Mouse (Mus musculus) G1E (cell line): ENCODE results near the gene Chd4. TPM values are rescaled to one million over a fixed set of nuclear protein-coding genes. Genes with fewer than 3 reads are reported as not detected.

Experiments
- ATAC-seq: 2 replicates; pipeline ENCODE4 v1.8.0; 2016; ENCODE audit warnings: mild to moderate bottlenecking; ENCODE audit not compliant: insufficient number of reproducible peaks, poor library complexity, low FRiP score, severe bottlenecking; ENCODE audit errors: extremely low read depth
- DNase-seq: peaks from one replicate; pipeline ENCODE4 v3.0.0; 2012; ENCODE audit warnings: low spot score
- H3K27me3 ChIP-seq: 2 replicates; pipeline ENCODE4 v1.6.1; 2012; ENCODE audit warnings: mild to moderate bottlenecking, low read length, inconsistent platforms; ENCODE audit not compliant: insufficient read depth
- H3K36me3 ChIP-seq: replicated peaks from 2 replicates; pipeline ENCODE3; 2012; ENCODE audit warnings: mild to moderate bottlenecking, inconsistent platforms
- H3K4me1 ChIP-seq: 2 replicates; pipeline ENCODE4 v1.6.1; 2012; ENCODE audit warnings: low read depth, low read length, inconsistent platforms, mixed read lengths; ENCODE audit not compliant: insufficient read depth
- H3K4me3 ChIP-seq: 2 replicates; pipeline ENCODE4 v1.5.1; 2012; ENCODE audit warnings: low read depth, mild to moderate bottlenecking, inconsistent platforms, low read length, moderate library complexity, mixed read lengths
- H3K9me3 ChIP-seq: replicated peaks from 2 replicates; pipeline ENCODE4 v1.6.1; 2012; ENCODE audit warnings: inconsistent platforms
- CTCF ChIP-seq: IDR thresholded peaks from 2 replicates; pipeline ENCODE4 v1.5.1; 2012; ENCODE audit warnings: low read depth, low read length, inconsistent platforms, mixed read lengths
- GATA1 ChIP-seq: IDR thresholded peaks from 2 replicates; pipeline ENCODE4 v1.6.1; 2012; ENCODE audit warnings: borderline replicate concordance, low read length, inconsistent platforms, mixed read lengths
- GATA2 ChIP-seq: IDR thresholded peaks from 2 replicates; pipeline ENCODE4 v1.6.1; 2012; ENCODE audit warnings: low read depth, low read length, inconsistent platforms, borderline replicate concordance
- POLR2AphosphoS5 ChIP-seq: IDR thresholded peaks from 2 replicates; pipeline ENCODE4 v1.6.1; 2012; ENCODE audit warnings: low read depth, low read length, inconsistent platforms; ENCODE audit not compliant: insufficient replicate concordance
- TAL1 ChIP-seq: conservative IDR thresholded peaks from 2 replicates; pipeline ENCODE4 v1.6.1; 2012; ENCODE audit warnings: low read depth, low read length, inconsistent platforms, mixed read lengths
- polyA plus RNA-seq: library from polyadenylated mRNA; stranded (reverse); fragments of >175 nt; gene quantifications from 2 replicates; pipeline ENCODE4 v1.2.3, GENCODE M21; 2012
- total RNA-seq, 2 experiments: library from RNA; stranded (forward) in 1 of 2; stranded (reverse) in 1 of 2; fragments of 200-1000 nt in 1 of 2; fragments of >200 nt in 1 of 2; fragmentation: Nextera tagmentation in 1 of 2; gene quantifications; 2 replicates each; pipeline ENCODE4 v1.2.3; 2014 to 2017

Chd4 gene
- total and polyA plus RNA-seq, 3 experiments, result 219 to 362 (median 241) TPM

GRCm38 (mm10) chr6:125081797-125082560 is 13.8 kb upstream of the Chd4 start:
- Histone ChIP-seq H3K27me3 (0 out of 2 replicates have a peak, but pooled peaks cover 3% of the 10 kb centered on the region), H3K4me1 (peaks cover 16% of the 10 kb centered on the region), H3K36me3 (peaks cover 22% of the 10 kb centered on the region), H3K9me3 (no peaks in the 10 kb centered on the region), H3K4me3 (no peak overlapping the region)
- TF ChIP-seq CTCF, result peak; percentile 22; the same call in 1 of the 2 replicates
- no peak for TF ChIP-seq GATA2
- no peak for TF ChIP-seq GATA1
- DNase-seq (no peak), ATAC-seq (peak; percentile 24; the same call in 1 of the 2 replicates)

- Histone ChIP-seq H3K36me3 (peaks cover 22% of the 10 kb centered on the region), H3K9me3 (no peaks in the 10 kb centered on the region), H3K4me1 (peaks cover 21% of the 10 kb centered on the region), H3K4me3 (no peak overlapping the region), H3K27me3 (0 out of 2 replicates have a peak, but pooled peaks cover 3% of the 10 kb centered on the region)
- DNase-seq (no peak), ATAC-seq (no peak)
- TF ChIP-seq TAL1 (no peak), GATA2 (no peak), CTCF (no peak), GATA1 (no peak), POLR2AphosphoS5 (no peak)
These were observed 12.9 kb upstream of the Chd4 start for GRCm38 (mm10) chr6:125082801-125083386.

GRCm38 (mm10) chr6:125084424-125084823 is 11.4 kb upstream of the Chd4 start:
- Histone ChIP-seq H3K4me3 (no peak overlapping the region), H3K4me1 (peaks cover 36% of the 10 kb centered on the region), H3K27me3 (0 out of 2 replicates have a peak, but pooled peaks cover 3% of the 10 kb centered on the region), H3K9me3 (no peaks in the 10 kb centered on the region), H3K36me3 (peaks cover 22% of the 10 kb centered on the region)
- TF ChIP-seq CTCF (peak; percentile 80), TAL1 (no peak), GATA1 (no peak), GATA2 (no peak)
- ATAC-seq (no peak), DNase-seq (no peak)

GRCm38 (mm10) chr6:125087937-125088336 is 7.8 kb upstream of the Chd4 start:
- Histone ChIP-seq H3K27me3 (no peaks in the 10 kb centered on the region), H3K9me3 (no peaks in the 10 kb centered on the region), H3K36me3 (peaks cover 2% of the 10 kb centered on the region), H3K4me3 (no peak overlapping the region), H3K4me1 (peaks cover 50% of the 10 kb centered on the region)
- TF ChIP-seq CTCF, result no peak
- TF ChIP-seq GATA1, result no peak
- TF ChIP-seq GATA2, result no peak
- no peak for TF ChIP-seq POLR2AphosphoS5
- TF ChIP-seq TAL1, result no peak
- ATAC-seq (no peak), DNase-seq (no peak)

- TF ChIP-seq GATA2, result no peak
- no peak for TF ChIP-seq GATA1
- TF ChIP-seq TAL1, result no peak
- no peak for TF ChIP-seq CTCF
- no peak for TF ChIP-seq POLR2AphosphoS5
- Histone ChIP-seq H3K27me3 (no peaks in the 10 kb centered on the region), H3K4me3 (peak overlapping the region; percentile 52; the same call in 1 of the 2 replicates), H3K36me3 (no peaks in the 10 kb centered on the region), H3K9me3 (no peaks in the 10 kb centered on the region), H3K4me1 (peaks cover 51% of the 10 kb centered on the region)
- DNase-seq, result peak; percentile 68
- ATAC-seq, result peak; percentile 58
These were observed 7.0 kb upstream of the Chd4 start for GRCm38 (mm10) chr6:125088561-125089321.

GRCm38 (mm10) chr6:125089521-125090321 is 6.1 kb upstream of the Chd4 start:
- no peaks in the 10 kb centered on the region for H3K27me3 ChIP-seq
- ATAC-seq (peak; percentile 68), DNase-seq (peak; percentile 77)
- TF ChIP-seq POLR2AphosphoS5, result no peak
- TF ChIP-seq GATA2, result no peak
- no peak for TF ChIP-seq CTCF
- TF ChIP-seq GATA1, result no peak
- TF ChIP-seq TAL1, result no peak
- H3K36me3 ChIP-seq, result no peaks in the 10 kb centered on the region
- peak overlapping the region; percentile 59; the same call in 1 of the 2 replicates for H3K4me3 ChIP-seq
- no peaks in the 10 kb centered on the region for H3K9me3 ChIP-seq
- H3K4me1 ChIP-seq, result peaks cover 49% of the 10 kb centered on the region
